Mouse (Mus musculus) c-Kit-negative CD71-positive TER-119-positive erythroid progenitor cells, embryonic 14.5 days (primary cell): ENCODE data around the gene Amotl1.
"Not testable (repeated sequence)": the region's sequence is repeated elsewhere in the genome, so short reads cannot be mapped to it uniquely, and the experiment has no call there.

Experiments used
- DNase-seq: peaks from one replicate; pipeline ENCODE4 v3.0.0-alpha.2; 2013; ENCODE audit warnings: low read depth, low spot score

The Amotl1 gene

DNA sequence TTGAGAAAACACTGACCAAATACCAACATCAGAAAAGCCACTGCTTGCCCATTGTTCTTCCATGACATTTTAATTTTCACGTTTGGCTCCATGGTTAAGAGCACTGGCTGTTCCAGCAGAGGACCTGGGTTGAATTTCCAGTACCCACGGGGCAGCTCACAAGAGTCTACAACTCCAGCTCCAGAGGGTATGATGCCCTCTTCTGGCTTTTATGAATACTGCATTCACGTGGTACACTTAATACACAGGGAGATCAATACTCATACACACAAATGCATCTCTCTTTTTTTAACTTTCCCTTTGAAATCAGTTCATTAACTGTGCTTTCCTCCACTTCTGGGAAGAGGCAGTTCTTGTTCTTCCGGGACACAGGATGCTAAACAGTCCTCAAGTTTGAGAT is 41.4 kb downstream of the Amotl1 start:
- DNase-seq: no peak

GRCm38 (mm10) chr9:14599799-14600198 is 45.1 kb downstream of the Amotl1 start:
- DNase-seq: no peak

DNA sequence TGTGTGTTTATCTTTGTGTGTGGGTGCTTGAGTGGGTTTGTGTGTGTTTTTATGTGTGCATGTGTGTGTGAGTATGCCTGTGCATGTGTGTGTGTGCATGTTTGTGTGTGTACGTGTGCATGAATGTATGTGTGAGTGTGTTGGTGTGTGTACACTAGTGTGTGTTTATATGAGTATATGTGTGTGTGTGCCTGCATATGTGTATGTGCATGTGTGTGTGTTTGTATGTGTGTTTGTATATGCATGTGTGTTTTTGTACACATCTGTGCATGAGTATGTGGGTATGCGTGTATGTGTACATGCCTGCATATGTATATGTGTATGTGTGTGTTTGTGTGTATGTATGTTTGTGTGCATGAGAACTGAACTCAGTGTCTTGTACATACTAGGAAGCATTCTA is 46.7 kb downstream of the Amotl1 start:
- no peak for DNase-seq

- no peak for DNase-seq
Measured at GRCm38 (mm10) chr9:14597429-14597828, 47.4 kb downstream of the Amotl1 start.

- DNase-seq: no peak
Measured at GRCm38 (mm10) chr9:14596858-14597257, 48.0 kb downstream of the Amotl1 start.

DNA sequence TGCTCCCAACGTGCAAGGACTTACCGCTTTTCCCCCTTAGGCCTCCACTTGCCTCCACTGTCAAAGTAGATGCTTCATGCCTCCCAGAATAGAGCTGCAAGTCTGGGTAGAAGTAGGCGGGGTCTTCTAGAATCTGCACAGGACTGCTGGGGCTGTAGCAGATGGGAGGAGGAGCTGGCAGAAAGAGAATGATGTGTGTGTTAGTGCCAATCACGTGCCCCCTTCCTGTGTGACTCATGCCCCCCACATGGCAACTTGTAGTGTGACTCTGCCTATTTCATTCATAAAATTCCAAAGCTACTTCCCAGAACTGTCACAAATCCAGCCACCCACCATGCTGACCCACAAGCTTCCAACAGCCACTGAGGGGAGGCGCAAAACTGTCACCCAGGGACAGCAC is 48.4 kb downstream of the Amotl1 start:
- DNase-seq: no peak

- no peak for DNase-seq
Measured at GRCm38 (mm10) chr9:14595893-14596292, 49.0 kb downstream of the Amotl1 start.

- DNase-seq: no peak
Measured at GRCm38 (mm10) chr9:14593880-14594279, 51.0 kb downstream of the Amotl1 start.

GRCm38 (mm10) chr9:14590666-14591065 is 54.2 kb downstream of the Amotl1 start:
- no peak for DNase-seq

DNA sequence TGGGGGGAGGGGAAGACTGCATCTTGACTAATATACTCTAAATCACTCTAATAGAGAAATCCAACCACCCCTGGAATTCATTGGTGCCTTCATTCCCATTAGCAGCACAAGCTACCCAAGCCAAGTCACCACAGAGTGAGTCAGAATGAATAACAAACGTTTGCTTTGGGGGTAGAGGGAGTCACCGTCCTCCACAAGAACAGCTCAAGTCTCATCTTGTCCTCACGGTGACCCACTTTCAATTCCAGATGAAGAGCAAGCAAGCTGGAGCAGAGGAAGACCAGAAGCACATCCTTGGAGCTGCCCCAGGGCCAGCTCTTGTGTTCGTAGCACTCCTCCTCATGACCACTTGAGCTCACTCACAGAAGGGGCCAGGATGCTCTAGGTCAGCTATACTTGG is 56.2 kb downstream of the Amotl1 start:
- no peak for DNase-seq

- DNase-seq: no peak
Measured at GRCm38 (mm10) chr9:14585702-14586101, 59.2 kb downstream of the Amotl1 start.

DNA sequence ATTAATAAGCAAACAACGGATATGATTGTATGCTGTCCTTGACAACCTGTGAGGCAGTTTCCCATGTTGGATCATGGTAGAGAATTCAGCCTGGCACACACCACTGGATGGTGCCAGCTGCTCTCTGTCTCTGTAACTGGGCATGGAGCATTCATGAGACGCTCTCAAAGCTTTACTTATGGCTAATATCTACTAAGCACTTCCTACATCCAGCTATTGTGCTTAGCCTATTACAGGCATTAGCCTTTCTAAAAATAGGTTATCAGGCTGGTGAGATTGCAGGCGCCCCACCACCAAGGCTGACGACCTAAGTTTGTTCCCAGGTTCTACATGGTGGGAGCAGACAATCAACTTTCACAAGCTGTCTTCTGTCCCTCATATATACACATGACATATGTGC is 65.9 kb downstream of the Amotl1 start:
- no peak for DNase-seq

DNA sequence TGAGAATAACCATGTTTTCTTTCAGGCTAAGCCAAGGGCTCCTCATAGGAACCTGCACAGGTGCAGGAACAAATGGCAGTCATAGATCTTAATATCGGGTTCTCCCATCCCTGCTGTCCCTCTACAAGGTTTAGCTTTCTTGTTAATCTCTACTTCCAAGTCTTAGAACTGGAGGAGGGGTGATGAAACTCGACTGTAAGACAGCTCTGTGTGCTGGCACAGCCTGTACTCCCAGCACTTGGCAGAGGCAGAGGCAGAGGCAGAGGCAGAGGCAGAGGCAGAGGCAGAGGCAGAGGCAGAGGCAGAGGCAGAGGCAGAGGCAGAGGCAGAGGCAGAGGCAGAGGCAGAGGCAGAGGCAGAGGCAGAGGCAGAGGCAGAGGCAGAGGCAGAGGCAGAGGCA is 68.5 kb downstream of the Amotl1 start:
- DNase-seq: not testable (repeated sequence)

DNA sequence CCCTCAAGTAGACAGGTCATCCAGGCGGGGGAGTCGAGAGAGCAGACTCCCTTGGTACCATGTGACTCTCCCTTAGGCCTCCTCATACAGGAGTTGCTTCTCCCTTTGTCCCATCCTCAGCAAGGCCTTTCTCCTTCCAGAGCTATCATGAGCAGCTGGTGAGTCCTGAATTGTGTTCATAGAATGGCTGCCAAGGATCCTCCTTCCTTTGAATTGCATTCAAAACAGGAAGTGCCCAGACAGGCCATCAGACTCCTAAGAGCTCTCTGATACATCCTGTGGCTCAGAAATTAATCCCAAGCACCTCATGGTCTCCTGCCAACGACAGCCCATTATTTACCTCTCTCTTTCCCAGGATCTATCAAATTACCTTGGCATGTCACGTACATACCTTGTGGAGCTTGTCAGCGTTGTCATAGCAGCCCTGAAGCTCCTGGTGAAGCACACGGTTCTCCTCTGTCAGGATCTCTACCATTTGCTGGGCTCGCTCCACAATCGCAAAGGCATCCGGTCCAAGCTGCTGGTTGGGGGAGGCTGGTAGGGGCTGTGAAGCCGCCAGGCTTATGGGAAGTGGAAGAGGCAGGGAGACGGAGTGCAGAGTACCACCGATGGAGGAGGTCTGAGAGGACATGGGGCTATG is 70.0 kb downstream of the Amotl1 start:
- DNase-seq: no peak

- no peak for DNase-seq
Measured at GRCm38 (mm10) chr9:14569175-14569975, 75.5 kb downstream of the Amotl1 start.

DNA sequence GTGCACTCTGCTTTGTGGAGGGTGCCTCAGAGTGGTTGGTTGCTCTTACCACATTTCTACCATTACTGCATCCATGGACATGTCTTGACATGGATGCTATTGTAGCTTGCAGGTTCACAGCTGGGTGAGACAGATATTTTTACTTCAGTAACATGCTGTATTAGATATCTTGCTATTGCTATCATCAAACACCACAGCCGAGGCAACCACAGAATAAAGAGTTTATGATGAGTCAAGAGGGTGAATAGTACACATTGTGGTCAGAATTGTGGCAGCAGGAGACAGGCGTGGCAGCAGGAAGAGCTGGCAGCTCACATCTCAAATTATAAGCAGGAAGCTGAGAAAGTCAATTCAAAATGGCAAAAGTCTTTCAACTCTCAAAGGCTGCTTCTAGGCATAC is 76.4 kb downstream of the Amotl1 start:
- no peak for DNase-seq

GRCm38 (mm10) chr9:14564486-14564885 is 80.4 kb downstream of the Amotl1 start:
- DNase-seq: no peak

DNA sequence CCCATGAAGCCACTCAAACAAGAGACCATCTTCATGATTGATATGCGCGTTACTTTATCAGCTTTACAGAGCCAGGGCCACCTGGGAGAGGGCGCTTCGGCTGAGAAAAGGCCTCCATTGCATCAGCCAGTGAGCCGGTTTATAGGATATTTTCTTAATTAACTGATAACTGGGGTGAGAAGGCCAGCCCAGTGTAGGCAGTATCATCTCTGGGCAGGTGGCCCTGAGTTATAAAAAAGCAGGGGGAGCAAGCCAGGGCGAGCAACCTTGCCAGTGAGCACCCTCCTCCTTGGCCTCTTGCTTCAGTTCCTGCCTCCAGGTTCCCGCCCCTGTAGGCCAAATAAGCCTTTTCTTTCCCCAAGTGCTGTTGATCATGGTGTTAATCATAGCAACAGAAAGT is 81.5 kb downstream of the Amotl1 start:
- DNase-seq: no peak

- DNase-seq: no peak
Measured at GRCm38 (mm10) chr9:14560545-14560944, 84.3 kb downstream of the Amotl1 start.

GRCm38 (mm10) chr9:14559996-14560395 is 84.9 kb downstream of the Amotl1 start:
- no peak for DNase-seq

DNA sequence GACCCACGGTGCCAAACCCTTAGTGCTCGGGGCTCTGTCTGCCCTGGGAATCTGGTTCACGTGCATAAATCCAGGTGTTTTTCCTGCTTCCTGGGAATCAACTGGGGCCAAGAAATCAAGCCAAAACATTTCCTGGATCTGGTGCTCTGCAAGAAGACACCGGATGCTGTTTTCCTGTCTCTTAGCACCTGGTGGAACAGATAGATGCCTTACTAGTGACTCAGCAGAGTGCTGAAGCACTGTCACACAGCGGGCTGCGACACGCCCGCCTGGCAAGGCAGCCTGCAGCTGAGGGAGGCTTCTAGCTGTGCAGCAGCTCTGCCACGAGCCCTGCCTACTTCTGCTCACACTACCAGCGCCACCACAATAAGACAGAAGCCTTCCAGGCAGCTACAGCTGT is 85.4 kb downstream of the Amotl1 start:
- DNase-seq: no peak

- DNase-seq: no peak
Measured at GRCm38 (mm10) chr9:14558332-14558731, 86.5 kb downstream of the Amotl1 start.

DNA sequence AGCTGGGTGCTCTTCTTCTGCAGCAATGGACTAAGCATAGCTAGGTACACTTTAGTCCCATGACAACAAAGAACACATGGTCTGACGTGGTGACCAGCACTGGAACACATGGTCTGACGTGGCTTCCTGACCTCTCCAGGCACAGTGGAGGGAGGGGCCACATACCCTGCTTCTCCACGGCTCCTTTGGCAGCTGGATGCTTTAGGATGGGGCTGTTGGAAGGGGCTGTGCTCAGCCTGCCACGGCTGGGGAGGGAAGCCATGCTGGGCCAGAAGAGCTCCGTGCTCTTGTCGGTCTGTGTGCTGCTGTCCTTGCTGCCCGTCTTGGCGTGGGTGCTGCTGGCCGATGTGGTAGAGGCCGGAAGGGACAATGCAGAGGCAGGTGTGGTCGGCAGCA is 96.5 kb downstream of the Amotl1 start:
- no peak for DNase-seq
